Mouse (Mus musculus) embryonic fibroblast, embryonic 13.5 days (primary cell): ENCODE measurements around the gene Zyx. TPM values are rescaled to one million over a fixed set of nuclear protein-coding genes. Genes with fewer than 3 reads are reported as not detected.

Experiments used
- H3K27ac ChIP-seq: 2 replicates; pipeline ENCODE4 v1.5.1; 2012; ENCODE audit warnings: low read length, control low read depth, inconsistent platforms; ENCODE audit not compliant: insufficient read depth
- H3K4me1 ChIP-seq: 2 replicates; pipeline ENCODE4 v1.6.1; 2011; ENCODE audit warnings: low read length; ENCODE audit not compliant: control insufficient read depth, insufficient read depth
- H3K4me3 ChIP-seq: 2 replicates; pipeline ENCODE4 v1.5.1; 2011; ENCODE audit warnings: mild to moderate bottlenecking, control low read depth, low read length; ENCODE audit not compliant: insufficient read depth
- CTCF ChIP-seq: IDR thresholded peaks from 2 replicates; pipeline ENCODE4 v1.5.1; 2011; ENCODE audit warnings: mild to moderate bottlenecking, control low read depth, low read length, moderate library complexity, borderline replicate concordance; ENCODE audit not compliant: insufficient read depth
- POLR2A ChIP-seq: IDR thresholded peaks from 2 replicates; pipeline ENCODE4 v1.6.1; 2011; ENCODE audit warnings: low read depth, mild to moderate bottlenecking, control low read depth, low read length, moderate library complexity
- polyA plus RNA-seq: library from polyadenylated mRNA; stranded (reverse); fragments of >200 nt; gene quantifications from 2 replicates; pipeline ENCODE4 v1.2.4, GENCODE M21; 2011; ENCODE audit warnings: low read depth; ENCODE audit not compliant: missing spikeins, insufficient read length

The Zyx gene
- polyA plus RNA-seq: 250 and 305 TPM in 2 replicates

DNA sequence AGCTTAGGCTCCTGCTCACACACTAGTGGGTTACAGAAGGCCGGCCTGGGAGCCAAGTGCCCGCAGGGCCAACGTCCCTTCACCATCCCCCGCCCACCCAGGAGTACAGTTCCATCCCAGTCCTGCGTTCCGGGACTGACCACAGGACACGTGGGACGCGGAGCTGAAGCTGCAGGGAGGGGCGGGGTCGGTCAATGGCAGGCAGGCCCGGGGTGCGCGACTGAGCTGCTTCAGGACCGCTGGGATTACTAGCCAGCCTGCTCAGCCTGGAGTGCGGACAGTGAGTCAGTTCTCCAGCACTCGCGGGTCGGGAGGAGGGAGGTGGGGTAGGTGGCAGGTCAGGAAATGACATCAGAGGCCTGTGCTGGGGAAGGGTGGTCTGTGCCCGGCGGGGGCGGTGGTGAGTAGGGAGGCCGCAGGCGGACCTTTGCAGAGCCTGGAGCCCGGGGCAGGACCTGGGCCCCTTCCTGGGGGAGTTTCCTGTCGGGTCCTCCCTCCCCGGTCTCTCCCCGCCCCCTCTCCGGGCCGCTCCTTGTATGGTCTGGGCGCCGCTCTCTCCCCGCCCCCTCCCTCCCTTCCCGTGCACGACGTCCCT, at the start of gene Zyx:
Zyx (plus strand) TSS at position 205 of the 595 bp plus-strand sequence.
- peaks cover 9% of the 10 kb centered on the region for H3K4me1 ChIP-seq

DNA sequence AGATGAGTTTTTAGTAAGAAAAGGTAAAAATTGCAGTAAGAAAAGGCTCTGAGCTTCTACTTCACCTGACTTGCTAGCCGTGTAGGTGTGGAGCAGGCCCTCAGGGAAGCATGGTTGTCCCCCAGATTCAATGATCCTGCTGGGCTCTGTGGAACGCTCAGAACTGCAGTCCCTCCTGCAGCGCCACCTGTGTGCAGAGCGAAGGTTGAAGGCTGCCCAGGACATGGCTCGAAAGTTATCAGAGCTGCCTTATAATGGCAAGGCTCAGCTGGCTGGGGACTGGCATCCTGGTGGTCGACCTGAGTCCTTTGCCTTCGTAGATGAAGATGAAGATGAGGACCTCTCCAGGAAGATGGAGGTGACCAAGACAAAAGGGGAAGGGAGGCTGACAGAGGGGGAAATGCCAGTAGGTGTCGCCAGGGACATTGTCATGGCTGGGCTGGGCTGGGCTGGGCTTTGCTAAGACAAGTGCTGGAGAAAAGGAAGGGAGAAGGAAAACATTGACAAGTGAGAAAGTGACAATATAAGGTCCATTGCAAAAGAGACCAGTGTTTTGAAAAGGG, 39.5 kb upstream of the Zyx start:
- peak; percentile 37; the same call in 1 of the 2 replicates for TF ChIP-seq CTCF
- no peak for TF ChIP-seq POLR2A
- Histone ChIP-seq H3K4me1 (no peaks in the 10 kb centered on the region), H3K4me3 (no peak overlapping the region), H3K27ac (no peak overlapping the region)

More for the DNA sequence above, at the start of gene Zyx:
- peak within 1 kb of the TSS; percentile 95 for H3K27ac ChIP-seq
- peak within 1 kb of the TSS; percentile 90 for H3K4me3 ChIP-seq
- TF ChIP-seq CTCF: no peak
- peak; percentile 85 for TF ChIP-seq POLR2A

GRCm38 (mm10) chr6:42310427-42311053, 38.9 kb upstream of the Zyx start:
- no peak overlapping the region for H3K4me3 ChIP-seq
- H3K4me1 ChIP-seq: no peaks in the 10 kb centered on the region
- TF ChIP-seq CTCF: no peak
- TF ChIP-seq POLR2A: no peak
- H3K27ac ChIP-seq: no peak overlapping the region

GRCm38 (mm10) chr6:42318293-42318692, 31.1 kb upstream of the Zyx start:
- no peak overlapping the region for H3K27ac ChIP-seq
- no peaks in the 10 kb centered on the region for H3K4me1 ChIP-seq
- TF ChIP-seq CTCF (no peak), POLR2A (no peak)
- no peak overlapping the region for H3K4me3 ChIP-seq

GRCm38 (mm10) chr6:42323371-42324066, 25.9 kb upstream of the Zyx start:
- Histone ChIP-seq H3K27ac (no peak overlapping the region), H3K4me3 (peak overlapping the region; percentile 62), H3K4me1 (no peaks in the 10 kb centered on the region)
- no peak for TF ChIP-seq POLR2A
- TF ChIP-seq CTCF: no peak

GRCm38 (mm10) chr6:42324067-42324481, 25.4 kb upstream of the Zyx start:
- Histone ChIP-seq H3K4me3 (peak overlapping the region; percentile 62), H3K4me1 (no peaks in the 10 kb centered on the region), H3K27ac (no peak overlapping the region)
- no peak for TF ChIP-seq CTCF
- TF ChIP-seq POLR2A: 0 out of 2 replicates have a peak, but pooled peaks have one; percentile 10

GRCm38 (mm10) chr6:42324482-42325267, 24.8 kb upstream of the Zyx start, which contains the start of gene Fam131b:
TSS of gene Fam131b (minus strand) at chr6:42324643.
- H3K4me1 ChIP-seq: no peaks in the 10 kb centered on the region
- H3K4me3 ChIP-seq: peak within 1 kb of the TSS; percentile 62
- H3K27ac ChIP-seq: peak within 1 kb of the TSS; percentile 8; the same call in 1 of the 2 replicates
- TF ChIP-seq POLR2A (peak; percentile 48; the same call in 1 of the 2 replicates), CTCF (no peak)

DNA sequence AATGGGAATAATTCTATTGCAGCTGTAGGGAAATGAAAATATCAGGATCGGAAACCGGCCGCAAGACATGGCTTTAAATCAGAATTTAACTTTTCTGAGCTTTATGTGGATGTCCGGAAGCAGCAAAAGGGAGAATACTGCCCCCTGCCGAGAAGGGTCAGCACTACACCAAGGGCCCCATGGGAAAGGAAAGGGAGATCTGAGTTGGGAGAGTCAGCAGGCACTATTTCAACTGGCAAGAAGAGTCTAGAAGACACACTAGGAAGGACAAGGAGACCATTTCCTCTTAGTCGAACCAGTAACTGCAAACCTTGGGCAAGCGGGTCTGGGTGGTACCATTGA, 24.2 kb upstream of the Zyx start:
- peak overlapping the region; percentile 8; the same call in 1 of the 2 replicates for H3K27ac ChIP-seq

GRCm38 (mm10) chr6:42326509-42326908, 22.9 kb upstream of the Zyx start:
- no peak overlapping the region for H3K27ac ChIP-seq
- no peak overlapping the region for H3K4me3 ChIP-seq
- H3K4me1 ChIP-seq: no peaks in the 10 kb centered on the region
- no peak for TF ChIP-seq CTCF
- no peak for TF ChIP-seq POLR2A

More for the DNA sequence above, 24.2 kb upstream of the Zyx start:
- no peaks in the 10 kb centered on the region for H3K4me1 ChIP-seq
- peak overlapping the region; percentile 62 for H3K4me3 ChIP-seq
- no peak for TF ChIP-seq POLR2A
- peak; percentile 55; the same call in 1 of the 2 replicates for TF ChIP-seq CTCF
